Mouse (Mus musculus) kidney, postnatal 36 days (tissue): Measurements from ENCODE around the gene Aspa.
"Not testable (repeated sequence)": the region's sequence is repeated elsewhere in the genome, so short reads cannot be mapped to it uniquely, and the experiment has no call there.

Experiments
- DNase-seq, 2 experiments: peaks; one replicate each; pipeline ENCODE4 v3.0.0; 2021 to 2022; ENCODE audit warnings: mixed read lengths in 2 of 2

Gene Aspa

GRCm38 (mm10) chr11:73329442-73329841, at the start of gene Aspa, which contains the start of the genes Gm49340 and Spata22:
Aspa (minus strand) TSS chr11:73329596.
Gm49340 (plus strand) TSS chr11:73329741.
Spata22 (plus strand) TSS chr11:73329741.
- DNase-seq: no peak

GRCm38 (mm10) chr11:73370946-73371345, 41.5 kb upstream of the Aspa start, which contains the start of gene Olfr376:
Olfr376 (plus strand) TSS chr11:73371246.
- DNase-seq: no peak

GRCm38 (mm10) chr11:73350483-73350882, 21.1 kb upstream of the Aspa start, which contains the start of gene Olfr20:
Olfr20 (plus strand) TSS chr11:73350783.
- no peak for DNase-seq

GRCm38 (mm10) chr11:73336919-73337318, 7.5 kb upstream of the Aspa start:
- DNase-seq: no peak

- no peak for DNase-seq
Observed at GRCm38 (mm10) chr11:73333357-73333756, 4.0 kb upstream of the Aspa start.

GRCm38 (mm10) chr11:73327361-73327760, 2.0 kb downstream of the Aspa start:
- DNase-seq: no peak

GRCm38 (mm10) chr11:73326485-73326886, 2.9 kb downstream of the Aspa start:
- peak; percentile 75 to 90 for DNase-seq

- peak; percentile 36 to 77 for DNase-seq
Observed at GRCm38 (mm10) chr11:73323906-73324830, 5.2 kb downstream of the Aspa start.

- not testable (repeated sequence) for DNase-seq
Observed at GRCm38 (mm10) chr11:73321064-73321463, 8.3 kb downstream of the Aspa start.

- DNase-seq: not testable (repeated sequence)
Observed at GRCm38 (mm10) chr11:73318581-73318980, 10.8 kb downstream of the Aspa start.

GRCm38 (mm10) chr11:73315961-73316360, 13.4 kb downstream of the Aspa start:
- DNase-seq: no peak

- no peak for DNase-seq
Observed at GRCm38 (mm10) chr11:73303123-73303522, 26.3 kb downstream of the Aspa start.

GRCm38 (mm10) chr11:73289621-73290020, 39.8 kb downstream of the Aspa start:
- no peak for DNase-seq

GRCm38 (mm10) chr11:73284351-73284750, 45.0 kb downstream of the Aspa start:
- no peak for DNase-seq

GRCm38 (mm10) chr11:73283926-73284325, 45.5 kb downstream of the Aspa start:
- DNase-seq: no peak

- DNase-seq: peak; percentile 14 to 30
Observed at GRCm38 (mm10) chr11:73283369-73283768, 46.0 kb downstream of the Aspa start.

GRCm38 (mm10) chr11:73281528-73282027, 47.8 kb downstream of the Aspa start:
- peak; percentile 57 to 77 for DNase-seq

GRCm38 (mm10) chr11:73280710-73281109, 48.7 kb downstream of the Aspa start:
- no peak for DNase-seq

- DNase-seq: no peak
Observed at GRCm38 (mm10) chr11:73274821-73275220, 54.6 kb downstream of the Aspa start.

- DNase-seq: no peak
Observed at GRCm38 (mm10) chr11:73267267-73267666, 62.1 kb downstream of the Aspa start, which contains the start of gene Trpv3. Trpv3 (plus strand) TSS chr11:73267388.

- DNase-seq: no peak
Observed at GRCm38 (mm10) chr11:73261385-73261784, 68.0 kb downstream of the Aspa start.

- no peak for DNase-seq
Observed at GRCm38 (mm10) chr11:73260457-73260856, 68.9 kb downstream of the Aspa start.

GRCm38 (mm10) chr11:73258664-73259063, 70.7 kb downstream of the Aspa start:
- DNase-seq: no peak
